Mouse (Mus musculus) kidney, postnatal 36 days (tissue): Measurements from ENCODE around the gene Vmn1r31.

Experiments
- DNase-seq, 2 experiments: peaks; one replicate each; pipeline ENCODE4 v3.0.0; 2021 to 2022; ENCODE audit warnings: mixed read lengths in 2 of 2

Vmn1r31 gene

GRCm38 (mm10) chr6:58475230-58475629, at the start of gene Vmn1r31:
Gene Vmn1r31, minus strand, starts transcription at chr6:58475330.
- no peak for DNase-seq

GRCm38 (mm10) chr6:58443285-58443684, 31.8 kb downstream of the Vmn1r31 start, which contains the start of gene Vmn1r30:
Gene Vmn1r30, minus strand, starts transcription at chr6:58443385.
- DNase-seq, result no peak
